Mouse (Mus musculus) liver, embryonic 11.5 days (tissue): ENCODE results near the gene Lypd9. TPM values are rescaled to one million over a fixed set of nuclear protein-coding genes. Genes with fewer than 3 reads are reported as not detected.

ENCODE experiments used
- ATAC-seq: fragments of 200-750 bp; cut with Nextera tagmentation; replicated peaks from 2 replicates; pipeline ENCODE4 v1.8.0; 2017; ENCODE audit warnings: moderate number of reproducible peaks, mild to moderate bottlenecking, moderate TSS enrichment, moderate library complexity; ENCODE audit not compliant: low FRiP score
- DNase-seq: peaks from one replicate; pipeline ENCODE4 v3.0.0-alpha.2; 2017; ENCODE audit warnings: low spot score
- H3K27ac ChIP-seq: fragments of 300-500 bp; sonication (generic); 2 replicates; pipeline ENCODE4 v1.5.1; 2014; ENCODE audit warnings: mild to moderate bottlenecking, low read depth, low read length, control low read depth
- H3K27me3 ChIP-seq: fragments of 300-500 bp; sonication (generic); replicated peaks from 2 replicates; pipeline ENCODE4 v1.6.1; 2014; ENCODE audit warnings: low read length, mixed read lengths; ENCODE audit not compliant: control insufficient read depth, insufficient read depth
- H3K36me3 ChIP-seq: fragments of 300-500 bp; sonication (generic); 2 replicates; pipeline ENCODE4 v1.6.1; 2014; ENCODE audit warnings: mild to moderate bottlenecking, low read length, moderate library complexity, mixed read lengths; ENCODE audit not compliant: control insufficient read depth, insufficient read depth
- H3K4me1 ChIP-seq: fragments of 300-500 bp; sonication (generic); replicated peaks from 2 replicates; pipeline ENCODE4 v1.6.1; 2014; ENCODE audit warnings: low read length, mixed read lengths; ENCODE audit not compliant: control insufficient read depth, insufficient read depth
- H3K4me2 ChIP-seq: fragments of 300-500 bp; sonication (generic); 2 replicates; pipeline ENCODE4 v1.6.1; 2014; ENCODE audit warnings: mild to moderate bottlenecking, control low read depth, moderate library complexity
- H3K4me3 ChIP-seq: fragments of 300-500 bp; sonication (generic); 2 replicates; pipeline ENCODE4 v1.5.1; 2014; ENCODE audit warnings: low read depth, low read length, control low read depth
- H3K9ac ChIP-seq: fragments of 300-500 bp; sonication (generic); 2 replicates; pipeline ENCODE4 v1.6.1; 2014; ENCODE audit warnings: low read depth, low read length, control low read depth
- H3K9me3 ChIP-seq: fragments of 300-500 bp; sonication (generic); 2 replicates; pipeline ENCODE4 v1.6.1; 2016; ENCODE audit warnings: low read length, inconsistent platforms, mixed read lengths; ENCODE audit not compliant: control insufficient read depth
- WGBS: fragments of 180-500 bp; shearing (Covaris S2); extraction: QIAGEN DNeasy Blood & Tissue Kit; methylation state at CpG from one replicate; pipeline ENCODE4 v1.1.7; 2014; 5-methylcytosine and 5-hydroxymethylcytosine counted together
- polyA plus RNA-seq: library from polyadenylated mRNA; unstranded; fragments of >200 nt; fragmentation: Nextera tagmentation; extraction: Ambion mirVana; gene quantifications from 2 replicates; pipeline ENCODE4 v1.2.1, GENCODE M21; 2014

Lypd9 gene
- polyA plus RNA-seq, 1 experiment from 2014 or later, result not detected

DNA sequence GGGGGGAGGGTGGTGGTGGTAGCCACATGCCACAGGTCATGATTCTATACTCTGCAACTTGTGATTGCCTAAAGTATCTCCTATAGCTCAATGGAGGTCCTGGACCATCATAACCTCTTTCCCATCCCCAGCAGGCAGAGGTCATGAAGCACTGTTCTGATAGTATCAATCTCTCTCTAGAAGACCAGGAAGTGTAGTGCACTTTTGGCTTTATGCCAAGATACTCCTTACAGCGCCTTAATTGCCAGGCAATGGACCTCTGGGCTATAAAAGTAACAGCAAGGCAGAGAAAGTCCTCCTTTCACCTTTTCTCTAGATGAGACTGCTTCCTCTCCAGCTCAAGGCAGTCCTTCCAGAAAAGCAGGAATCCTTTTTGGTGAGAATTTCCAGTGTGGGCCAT lies 31.9 kb downstream of the Lypd9 start, which contains the start of gene 1810065E05Rik:
TSS of gene 1810065E05Rik (plus strand) at position 297 of the 400 bp plus-strand sequence.
- DNase-seq, result no peak
- no peaks in the 10 kb centered on the region for H3K36me3 ChIP-seq
- H3K4me3 ChIP-seq, result no peak within 1 kb of the TSS
- H3K9ac ChIP-seq, result no peak within 1 kb of the TSS
- ATAC-seq, result no peak
- no peak within 1 kb of the TSS for H3K27ac ChIP-seq
- no peaks in the 10 kb centered on the region for H3K27me3 ChIP-seq
- WGBS, result 63% methylated on average over 1 of the region's 1 CpGs
- no peak within 1 kb of the TSS for H3K4me2 ChIP-seq
- H3K4me1 ChIP-seq, result no peaks in the 10 kb centered on the region
- H3K9me3 ChIP-seq, result no peaks in the 10 kb centered on the region

DNA sequence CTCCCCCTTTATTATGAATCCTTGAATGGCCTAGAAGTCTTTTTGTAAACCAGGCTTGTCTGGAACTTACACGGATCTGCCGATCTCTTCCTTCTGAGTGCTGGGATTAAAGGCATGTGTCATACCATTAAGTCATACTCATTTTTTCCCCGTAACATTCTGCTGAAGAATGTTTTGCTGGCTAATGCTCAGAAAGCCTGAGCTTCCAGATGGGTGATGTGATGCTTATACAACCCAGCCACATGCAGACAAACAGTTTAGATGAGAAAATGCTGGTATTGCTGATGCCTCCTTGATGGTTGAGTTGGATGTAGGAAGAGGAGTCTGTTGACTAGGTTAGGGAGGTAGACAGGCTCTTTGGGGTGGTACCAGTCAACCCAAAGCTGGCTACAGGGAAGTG lies 34.4 kb downstream of the Lypd9 start:
- WGBS, result 66% methylated on average over 3 of the region's 3 CpGs
- no peak for ATAC-seq
- Histone ChIP-seq H3K27me3 (no peaks in the 10 kb centered on the region), H3K27ac (no peak overlapping the region), H3K9me3 (no peaks in the 10 kb centered on the region), H3K9ac (no peak overlapping the region), H3K4me3 (no peak overlapping the region), H3K4me2 (no peak overlapping the region), H3K4me1 (no peaks in the 10 kb centered on the region), H3K36me3 (no peaks in the 10 kb centered on the region)
- DNase-seq, result no peak

DNA sequence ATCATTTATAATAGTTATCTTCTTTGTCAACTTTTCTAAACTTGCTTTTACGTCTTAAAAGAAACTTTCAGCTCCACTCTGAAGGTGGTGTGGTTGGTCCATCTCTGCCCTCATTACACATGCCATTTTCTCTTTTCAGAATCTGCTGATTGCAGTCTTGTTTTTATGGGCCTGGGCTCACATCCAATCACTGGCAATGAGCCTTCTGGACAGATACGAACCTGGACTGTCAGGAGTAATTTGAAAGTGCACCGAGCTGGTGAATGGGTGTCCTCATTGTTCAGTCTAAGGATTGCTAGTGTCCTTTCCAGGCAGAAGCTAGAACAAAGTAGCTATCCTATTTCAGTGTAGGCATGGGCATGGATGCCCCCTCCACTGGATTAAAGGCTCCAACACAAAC lies 44.7 kb downstream of the Lypd9 start:
- Histone ChIP-seq H3K9me3 (no peaks in the 10 kb centered on the region), H3K4me2 (no peak overlapping the region), H3K27ac (no peak overlapping the region), H3K9ac (no peak overlapping the region), H3K27me3 (no peaks in the 10 kb centered on the region), H3K36me3 (no peaks in the 10 kb centered on the region), H3K4me3 (no peak overlapping the region), H3K4me1 (no peaks in the 10 kb centered on the region)
- DNase-seq (no peak), ATAC-seq (no peak)
- WGBS, result 76% methylated on average over 3 of the region's 3 CpGs

DNA sequence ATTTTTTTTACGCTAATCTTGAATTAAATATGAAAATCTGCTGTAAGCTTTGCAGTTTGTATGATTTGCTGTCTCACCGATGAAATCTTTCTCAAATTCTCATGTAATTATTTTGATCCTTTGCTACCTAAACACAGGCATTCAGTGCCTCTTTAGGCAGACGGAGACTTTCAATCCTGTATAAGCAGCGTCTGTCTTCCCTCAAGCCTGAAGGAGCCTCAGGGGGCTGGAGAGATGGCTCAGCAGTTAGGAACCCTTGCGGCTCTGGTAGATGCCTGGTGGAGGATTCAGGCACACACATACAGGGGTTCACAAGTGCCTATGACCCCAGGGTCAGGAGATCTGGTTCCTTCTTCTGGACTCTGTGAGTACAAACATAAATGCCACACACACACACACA lies 52.1 kb downstream of the Lypd9 start:
- no peaks in the 10 kb centered on the region for H3K4me1 ChIP-seq
- H3K27ac ChIP-seq, result no peak overlapping the region
- WGBS, result 67% methylated on average over 5 of the region's 5 CpGs
- H3K36me3 ChIP-seq, result no peaks in the 10 kb centered on the region
- no peak overlapping the region for H3K4me2 ChIP-seq
- no peaks in the 10 kb centered on the region for H3K9me3 ChIP-seq
- ATAC-seq (no peak), DNase-seq (no peak)
- no peaks in the 10 kb centered on the region for H3K27me3 ChIP-seq
- no peak overlapping the region for H3K4me3 ChIP-seq
- no peak overlapping the region for H3K9ac ChIP-seq

DNA sequence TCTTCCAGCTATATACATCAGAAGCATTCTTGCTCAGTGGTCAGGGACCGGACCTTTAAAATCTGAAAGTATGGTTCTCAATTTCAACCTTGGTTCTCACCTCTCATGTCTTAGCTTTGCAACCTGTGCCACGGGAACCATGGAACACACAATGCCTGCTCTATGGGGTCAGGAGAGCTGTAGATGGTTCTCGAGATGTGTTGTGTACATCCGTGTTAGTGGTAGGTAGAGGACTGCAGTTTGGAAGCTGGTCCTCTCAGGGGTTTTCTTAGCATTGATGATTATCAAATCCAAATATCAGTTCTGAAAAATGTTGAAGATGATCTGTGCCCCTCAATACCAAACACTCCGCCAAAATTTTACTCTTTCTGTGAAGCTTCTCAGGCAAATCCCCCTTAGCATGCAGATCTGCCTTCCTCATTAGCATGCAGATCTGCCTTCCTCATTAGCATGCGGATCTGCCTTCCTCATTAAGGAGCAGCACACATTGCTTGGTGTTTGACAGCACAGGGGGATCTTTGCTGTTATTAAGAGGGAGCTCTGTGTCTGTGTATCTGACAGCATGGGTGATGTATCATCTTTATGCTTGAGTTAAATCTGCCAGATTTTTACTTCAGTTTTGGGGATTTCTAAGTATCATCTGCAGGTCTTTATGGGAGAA lies 52.6 kb downstream of the Lypd9 start:
- H3K9ac ChIP-seq, result no peak overlapping the region
- H3K4me3 ChIP-seq, result no peak overlapping the region
- 61% methylated on average over 6 of the region's 6 CpGs for WGBS
- DNase-seq (no peak), ATAC-seq (no peak)
- H3K4me2 ChIP-seq, result no peak overlapping the region
- no peaks in the 10 kb centered on the region for H3K27me3 ChIP-seq
- no peak overlapping the region for H3K27ac ChIP-seq
- no peaks in the 10 kb centered on the region for H3K9me3 ChIP-seq
- H3K36me3 ChIP-seq, result no peaks in the 10 kb centered on the region
- H3K4me1 ChIP-seq, result no peaks in the 10 kb centered on the region

Other genes starting within 250 kb of the Lypd9 start
- 0.30 and 0.44 TPM in 2 replicates for gene 4930438A08Rik, start 178.1 kb downstream of the Lypd9 start, polyA plus RNA-seq
- gene Zfp692, start 145.9 kb downstream of the Lypd9 start, polyA plus RNA-seq, result 18.3 and 19.2 TPM in 2 replicates
- 50.6 and 50.7 TPM in 2 replicates for gene Zfp672, start 122.6 kb downstream of the Lypd9 start, polyA plus RNA-seq
- gene Sh3bp5l, start 122.2 kb downstream of the Lypd9 start, polyA plus RNA-seq, result 20.5 and 25.3 TPM in 2 replicates
- 0.14 and 0.27 TPM in 2 replicates for gene Lypd8, start 73.9 kb downstream of the Lypd9 start, polyA plus RNA-seq
- not detected in 2 replicates for gene 1810065E05Rik, start 31.8 kb downstream of the Lypd9 start, polyA plus RNA-seq
- gene Gm12253, start 20.4 kb downstream of the Lypd9 start, polyA plus RNA-seq, result not detected in 2 replicates
- not detected in 2 replicates for gene Olfr30, start 9.3 kb upstream of the Lypd9 start, polyA plus RNA-seq
- not detected in 2 replicates for gene Olfr332, start 39.6 kb upstream of the Lypd9 start, polyA plus RNA-seq
- gene Olfr331, start 49.6 kb upstream of the Lypd9 start, polyA plus RNA-seq, result not detected in 2 replicates
- gene Olfr330, start 81.9 kb upstream of the Lypd9 start, polyA plus RNA-seq, result not detected in 2 replicates
- not detected in 2 replicates for gene Olfr329-ps, start 93.5 kb upstream of the Lypd9 start, polyA plus RNA-seq
- 0.05 and 0.08 TPM in 2 replicates for gene Olfr328, start 102.7 kb upstream of the Lypd9 start, polyA plus RNA-seq
- not detected in 2 replicates for gene Olfr224, start 117.6 kb upstream of the Lypd9 start, polyA plus RNA-seq
- gene Olfr325, start 124.8 kb upstream of the Lypd9 start, polyA plus RNA-seq, result not detected in 2 replicates
- gene Olfr324, start 142.2 kb upstream of the Lypd9 start, polyA plus RNA-seq, result not detected in 2 replicates
- gene 2210407C18Rik, start 163.2 kb upstream of the Lypd9 start, polyA plus RNA-seq, result not detected in 2 replicates
- gene Olfr323, start 177.6 kb upstream of the Lypd9 start, polyA plus RNA-seq, result not detected in 2 replicates
- 5.6 and 6.4 TPM in 2 replicates for gene Trim58, start 187.5 kb upstream of the Lypd9 start, polyA plus RNA-seq
- gene Olfr322, start 205.9 kb upstream of the Lypd9 start, polyA plus RNA-seq, result not detected in 2 replicates
- not detected in 2 replicates for gene Olfr320, start 228.2 kb upstream of the Lypd9 start, polyA plus RNA-seq
- gene Olfr319, start 246.2 kb upstream of the Lypd9 start, polyA plus RNA-seq, result not detected in 2 replicates